Mouse (Mus musculus) C2C12 (cell line): ENCODE data around the gene 3110082I17Rik.

ENCODE experiments used
- CTCF ChIP-seq: IDR thresholded peaks from one replicate; pipeline ENCODE4 v1.5.1; 2011; ENCODE audit not compliant: control insufficient read depth, insufficient read depth, insufficient read length
- FOSL1 ChIP-seq: IDR thresholded peaks from one replicate; pipeline ENCODE4 v1.8.0; 2011; ENCODE audit warnings: mild to moderate bottlenecking, low read length; ENCODE audit not compliant: poor library complexity, insufficient read depth, severe bottlenecking
- MAX ChIP-seq: IDR thresholded peaks from one replicate; pipeline ENCODE4 v1.6.1; 2011; ENCODE audit warnings: mild to moderate bottlenecking, control low read depth
- MYOD1 ChIP-seq: IDR thresholded peaks from one replicate; pipeline ENCODE4 v1.6.1; 2011; ENCODE audit warnings: low read depth; ENCODE audit not compliant: control insufficient read depth, insufficient read length
- MYOG ChIP-seq: IDR thresholded peaks from one replicate; pipeline ENCODE4 v1.6.1; 2011; ENCODE audit not compliant: control insufficient read depth, insufficient read length; ENCODE audit errors: extremely low read depth
- USF1 ChIP-seq: IDR thresholded peaks from one replicate; pipeline ENCODE4 v1.6.1; 2011; ENCODE audit warnings: low read depth, mild to moderate bottlenecking, control low read depth, moderate library complexity

DNA sequence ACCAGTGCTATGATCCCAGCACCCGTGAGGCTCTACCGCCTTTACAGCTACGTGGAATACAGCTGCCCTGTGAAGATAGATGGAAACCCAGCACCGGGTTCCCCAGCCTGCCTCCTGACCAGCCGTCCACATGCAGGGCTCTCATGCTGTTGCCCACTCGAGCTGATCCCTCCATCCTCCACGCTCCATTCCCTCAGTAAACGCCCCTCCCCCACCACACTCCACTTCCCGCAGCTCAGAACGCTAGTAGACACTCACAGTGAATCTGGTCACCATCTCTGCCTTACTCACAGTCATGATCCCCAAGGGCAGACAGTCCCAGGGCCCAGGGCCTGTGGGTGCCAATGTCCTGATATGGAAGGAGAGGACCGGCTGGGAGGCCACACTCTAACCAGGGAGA is 121.4 kb downstream of the 3110082I17Rik start:
- TF ChIP-seq USF1 (no peak), CTCF (no peak), MAX (no peak), FOSL1 (no peak), MYOD1 (no peak), MYOG (no peak)
